Mouse (Mus musculus) splenic B cell, adult 2 months (primary cell): ENCODE measurements around the gene Phyh.

Experiments used
- DNase-seq: peaks from one replicate; pipeline ENCODE4 v3.0.0-alpha.2; 2011; ENCODE audit warnings: low read depth, low spot score
- H3K27me3 ChIP-seq: 2 replicates; pipeline ENCODE4 v1.6.1; 2012; ENCODE audit warnings: mild to moderate bottlenecking, low read length, moderate library complexity, mixed read lengths; ENCODE audit not compliant: control insufficient read depth, poor library complexity, insufficient read depth, severe bottlenecking
- H3K36me3 ChIP-seq: 2 replicates; pipeline ENCODE4 v1.6.1; 2012; ENCODE audit warnings: mild to moderate bottlenecking, low read length, moderate library complexity, mixed read lengths; ENCODE audit not compliant: control insufficient read depth, poor library complexity, insufficient read depth, severe bottlenecking

Phyh gene

DNA sequence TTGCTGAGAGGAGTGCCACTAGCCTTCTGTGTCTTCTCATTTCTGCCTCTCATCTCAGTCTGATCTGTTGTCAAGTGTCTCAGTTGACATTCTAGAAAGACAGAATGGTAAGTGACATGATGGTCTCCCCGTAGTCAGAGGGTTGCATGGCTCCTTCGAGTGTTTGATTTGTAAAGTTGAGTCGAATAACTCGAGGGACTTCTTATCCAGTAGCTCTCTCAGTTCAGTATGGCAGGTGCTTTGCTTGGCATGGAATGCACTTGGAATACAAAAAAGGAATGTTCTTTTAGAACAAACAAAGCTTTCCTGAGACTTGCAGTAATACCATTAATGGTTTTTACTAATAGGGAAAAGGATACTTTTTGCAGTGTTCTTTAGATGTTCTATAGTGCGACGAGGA, 11.7 kb upstream of the Phyh start:
- DNase-seq = no peak
- Histone ChIP-seq H3K27me3 (no peaks in the 10 kb centered on the region), H3K36me3 (0 out of 2 replicates have a peak, but pooled peaks cover 1% of the 10 kb centered on the region)

DNA sequence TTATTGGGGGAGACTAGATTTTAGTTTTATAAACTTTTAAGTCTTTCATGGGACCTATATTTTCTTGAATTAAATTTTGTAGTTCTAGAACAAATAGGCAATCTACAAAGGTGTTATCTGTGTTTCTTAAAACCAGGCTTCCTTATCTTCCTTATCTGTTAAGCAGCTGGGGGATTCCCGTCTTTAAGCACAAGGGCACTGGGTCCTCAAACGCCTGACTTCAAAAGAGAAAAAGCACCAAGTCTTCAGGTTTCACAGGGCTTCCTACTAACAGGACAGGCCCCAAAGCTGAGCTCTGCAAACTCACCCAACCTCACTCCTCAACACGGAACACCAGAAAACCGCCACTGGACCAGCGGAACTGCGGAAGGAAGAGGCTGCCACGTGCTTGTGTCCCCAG, 10.9 kb upstream of the Phyh start:
- no peak for DNase-seq
- H3K36me3 ChIP-seq = 0 out of 2 replicates have a peak, but pooled peaks cover 1% of the 10 kb centered on the region
- H3K27me3 ChIP-seq = no peaks in the 10 kb centered on the region

DNA sequence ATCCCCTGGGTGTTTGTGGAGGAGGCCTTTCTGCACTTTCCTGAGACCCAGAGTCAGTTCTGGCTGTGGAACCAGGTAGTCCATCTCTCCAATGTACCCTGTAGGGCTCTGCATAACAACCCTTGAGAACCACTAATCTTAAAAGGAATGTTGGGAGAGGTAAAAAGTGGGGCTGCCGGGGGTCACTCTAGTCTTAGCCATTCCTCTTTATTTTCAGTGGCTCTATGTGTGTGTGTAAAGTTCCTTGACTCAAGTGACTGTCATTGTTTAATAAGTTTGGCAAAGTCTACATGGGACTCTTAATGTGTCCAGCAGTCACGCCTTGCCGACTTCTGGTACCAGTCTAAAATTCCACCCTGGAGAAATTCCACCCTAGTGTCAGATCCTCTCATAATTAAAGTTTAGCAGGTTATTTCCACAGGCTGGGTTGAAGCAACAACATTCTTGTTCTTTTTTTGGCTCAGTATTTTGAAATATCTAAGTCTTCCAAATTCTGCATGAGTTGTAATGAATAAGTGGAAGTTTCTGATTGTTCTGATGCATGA, 10.0 kb upstream of the Phyh start:
- no peaks in the 10 kb centered on the region for H3K27me3 ChIP-seq
- DNase-seq = no peak
- 0 out of 2 replicates have a peak, but pooled peaks cover 1% of the 10 kb centered on the region for H3K36me3 ChIP-seq

DNA sequence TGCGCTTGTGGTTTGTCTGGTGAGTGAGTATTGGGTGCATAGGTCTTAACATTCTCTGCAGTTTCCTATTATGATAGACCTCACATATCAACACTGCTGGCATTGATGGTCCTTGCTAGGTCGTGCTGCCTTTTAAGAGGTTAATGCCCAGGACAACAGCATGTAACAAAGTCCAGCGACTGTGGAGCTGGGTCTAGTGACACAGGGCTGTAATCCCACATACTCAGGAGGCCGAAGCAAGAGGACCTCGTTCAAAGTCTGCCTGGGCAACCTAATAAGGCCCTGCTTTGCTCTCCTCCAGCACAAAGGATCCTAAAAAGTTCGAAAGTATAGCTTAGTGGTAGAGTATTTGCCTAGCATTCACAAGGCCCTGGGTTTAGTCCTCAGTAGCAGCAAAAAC, 8.9 kb upstream of the Phyh start:
- 0 out of 2 replicates have a peak, but pooled peaks cover 1% of the 10 kb centered on the region for H3K36me3 ChIP-seq
- DNase-seq = no peak
- H3K27me3 ChIP-seq = no peaks in the 10 kb centered on the region

DNA sequence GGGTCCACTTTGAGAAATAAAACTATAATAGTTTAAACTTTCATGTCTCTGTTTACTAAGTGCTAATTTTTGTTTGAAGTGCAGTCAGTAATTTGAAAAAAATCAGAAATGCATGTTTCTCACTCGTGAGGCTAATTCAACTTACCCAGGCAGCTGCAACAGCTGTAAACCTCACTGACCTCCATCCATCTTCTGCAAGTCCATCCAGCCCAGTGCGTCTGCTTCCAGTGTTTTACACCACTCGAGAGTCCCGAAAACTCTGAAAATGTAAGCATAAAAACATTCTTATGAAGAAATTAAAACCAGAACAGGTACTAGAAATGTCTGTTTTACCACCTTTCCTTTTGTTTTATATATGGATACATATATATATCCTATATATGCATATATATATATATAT, 8.3 kb upstream of the Phyh start:
- no peak for DNase-seq
- Histone ChIP-seq H3K27me3 (no peaks in the 10 kb centered on the region), H3K36me3 (0 out of 2 replicates have a peak, but pooled peaks cover 1% of the 10 kb centered on the region)

DNA sequence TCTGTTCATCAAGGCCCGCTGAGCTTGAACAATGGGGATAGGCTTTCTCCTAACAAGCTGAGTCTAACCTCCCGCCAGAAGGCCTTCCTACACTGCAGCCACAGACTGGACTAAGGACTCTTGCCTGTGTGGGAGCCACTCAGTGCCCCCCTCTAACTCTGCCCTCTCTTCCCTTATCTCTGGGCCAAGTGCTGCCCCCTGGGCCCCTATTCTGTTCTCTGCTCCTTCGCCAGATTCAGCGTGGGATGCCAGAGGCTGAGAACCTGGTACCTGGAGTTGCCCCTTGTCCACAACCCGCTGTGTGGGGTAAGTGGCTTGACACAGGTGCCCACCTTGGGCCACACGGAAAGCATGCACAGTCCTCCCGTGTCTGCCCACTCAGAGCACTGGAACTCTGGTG, 4.9 kb upstream of the Phyh start:
- no peak for DNase-seq

DNA sequence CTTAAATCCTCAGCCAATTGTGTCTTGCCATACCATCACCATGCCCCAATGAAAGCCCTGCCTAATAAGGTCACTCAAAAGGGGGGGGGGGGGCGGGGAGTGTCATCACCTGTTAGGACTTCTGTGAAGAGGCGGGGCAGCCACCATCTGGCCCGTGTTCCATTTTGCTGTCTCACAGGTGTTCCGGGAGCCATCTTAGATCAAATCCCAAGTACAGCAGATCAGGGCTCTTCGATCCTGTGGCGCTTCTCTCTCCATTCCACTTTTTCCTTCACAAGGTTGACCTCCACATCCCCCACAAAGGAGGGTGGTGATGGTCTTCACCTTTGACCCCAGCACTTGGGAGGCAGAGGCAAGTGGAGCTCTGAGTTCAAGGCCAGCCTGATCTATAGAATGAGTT, 2.8 kb upstream of the Phyh start:
- H3K36me3 ChIP-seq = no peaks in the 10 kb centered on the region
- no peaks in the 10 kb centered on the region for H3K27me3 ChIP-seq
- no peak for DNase-seq

More for the DNA sequence above, 4.9 kb upstream of the Phyh start:
- H3K36me3 ChIP-seq = no peaks in the 10 kb centered on the region
- no peaks in the 10 kb centered on the region for H3K27me3 ChIP-seq

DNA sequence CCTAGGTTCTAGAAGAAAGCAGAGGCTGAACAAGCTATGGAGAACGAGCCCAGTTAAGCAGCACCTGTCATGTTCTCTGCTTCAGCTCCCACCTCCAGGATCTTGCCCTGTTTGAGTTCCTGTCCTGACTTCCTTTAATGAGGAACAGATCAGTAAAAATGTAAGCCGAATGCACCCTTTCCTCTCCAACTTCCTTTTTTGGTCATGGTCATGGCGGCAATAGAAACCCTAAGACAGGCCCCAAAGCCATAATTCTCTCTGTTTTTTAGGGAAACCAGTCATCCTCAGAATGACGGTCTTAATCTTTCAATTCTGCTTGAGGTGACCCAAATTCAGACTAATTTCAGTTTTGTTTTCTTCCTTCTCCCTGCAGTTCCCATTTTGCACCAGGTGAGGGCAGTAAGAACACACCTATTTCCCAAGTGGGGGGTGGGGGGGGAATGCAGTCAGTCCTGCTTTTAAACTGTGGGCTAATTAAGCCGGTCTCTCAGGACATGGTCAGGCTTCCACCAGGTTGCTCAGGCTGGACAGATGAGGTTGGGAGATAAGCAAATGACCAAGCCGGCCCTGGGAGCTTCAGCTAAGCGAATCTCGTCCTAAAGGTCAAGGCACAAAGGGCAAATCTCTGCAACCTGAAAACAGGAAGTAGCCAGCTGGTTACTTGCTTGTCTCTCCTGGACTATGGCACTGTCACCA, 1.3 kb upstream of the Phyh start:
- H3K36me3 ChIP-seq = no peaks in the 10 kb centered on the region
- peak; percentile 84 for DNase-seq
- no peaks in the 10 kb centered on the region for H3K27me3 ChIP-seq

DNA sequence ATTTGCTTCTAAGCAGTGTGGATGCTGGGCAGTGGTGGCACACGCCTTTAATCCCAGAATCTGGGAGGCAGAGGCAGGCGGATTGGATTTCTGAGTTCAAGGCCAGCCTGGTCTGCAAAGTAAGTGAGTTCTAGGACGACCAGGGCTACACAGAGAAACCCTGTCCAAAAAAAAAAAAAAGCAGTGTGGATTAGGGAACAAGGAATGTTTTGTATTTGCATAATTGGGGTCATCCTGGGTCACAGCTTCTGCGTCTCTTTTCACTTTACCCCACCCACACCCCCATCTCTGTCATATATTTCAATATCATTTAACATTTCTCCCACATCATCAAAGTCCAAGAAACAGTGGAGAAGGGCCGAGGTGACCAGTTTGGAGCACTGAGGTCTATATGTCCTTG, 2.2 kb downstream of the Phyh start:
- Histone ChIP-seq H3K36me3 (0 out of 2 replicates have a peak, but pooled peaks cover 5% of the 10 kb centered on the region), H3K27me3 (no peaks in the 10 kb centered on the region)
- DNase-seq = no peak

DNA sequence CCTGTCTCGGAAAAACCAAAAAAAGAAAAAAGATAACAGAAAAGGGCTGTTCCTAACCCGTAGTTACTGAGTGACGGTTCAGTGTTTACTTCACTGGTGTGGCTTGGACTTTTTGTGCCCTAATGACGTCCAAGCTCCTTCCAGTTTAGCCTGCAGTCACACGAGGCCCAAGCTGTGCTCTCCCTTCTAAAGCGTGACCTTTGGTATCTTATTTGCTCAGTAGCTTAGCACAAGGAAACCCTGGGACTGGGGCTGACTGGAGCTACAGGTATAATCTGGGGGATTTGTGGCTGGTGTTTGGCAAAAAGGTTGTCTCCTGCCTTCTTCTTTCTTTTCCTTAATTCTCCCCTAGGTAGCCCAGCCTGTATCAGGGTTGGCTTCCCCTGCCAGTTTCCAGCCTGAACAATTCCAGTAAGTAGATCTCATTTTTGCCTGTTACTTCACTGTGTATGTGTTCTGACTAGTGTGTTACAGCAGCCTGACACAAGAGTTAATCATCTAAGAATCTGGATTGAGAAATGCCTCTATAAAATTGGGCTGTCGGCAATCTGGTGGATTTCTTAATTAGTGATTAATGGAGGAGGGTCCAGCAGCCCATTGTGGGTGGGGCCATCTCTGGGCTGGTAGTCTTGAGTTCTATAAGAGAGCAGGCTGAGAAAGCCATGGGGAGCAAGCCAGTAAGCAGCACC, 3.8 kb downstream of the Phyh start:
- DNase-seq = no peak
- H3K27me3 ChIP-seq = no peaks in the 10 kb centered on the region

DNA sequence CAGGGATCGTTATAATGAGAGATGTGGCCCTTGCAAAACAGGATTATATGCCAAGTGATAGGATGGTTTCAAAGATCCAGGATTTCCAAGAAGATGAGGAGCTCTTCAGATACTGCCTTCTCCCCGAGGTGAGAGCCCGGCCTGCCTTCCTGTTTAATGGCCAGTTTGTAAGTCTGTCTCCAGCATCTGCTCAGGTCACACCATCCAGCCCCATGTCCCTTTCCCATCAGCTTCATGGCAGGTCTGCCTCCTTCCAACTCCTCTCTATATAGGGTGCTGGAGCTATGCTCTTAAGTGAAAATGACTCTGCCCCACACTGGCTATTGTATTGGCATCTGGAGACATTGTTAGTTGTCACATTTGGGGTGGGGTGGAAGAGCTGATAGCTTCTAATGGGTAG, 8.6 kb downstream of the Phyh start:
- no peaks in the 10 kb centered on the region; the same call in 1 of the 2 replicates for H3K27me3 ChIP-seq
- no peak for DNase-seq
- peaks cover 13% of the 10 kb centered on the region for H3K36me3 ChIP-seq

More for the DNA sequence above, 3.8 kb downstream of the Phyh start:
- H3K36me3 ChIP-seq = peaks cover 9% of the 10 kb centered on the region

DNA sequence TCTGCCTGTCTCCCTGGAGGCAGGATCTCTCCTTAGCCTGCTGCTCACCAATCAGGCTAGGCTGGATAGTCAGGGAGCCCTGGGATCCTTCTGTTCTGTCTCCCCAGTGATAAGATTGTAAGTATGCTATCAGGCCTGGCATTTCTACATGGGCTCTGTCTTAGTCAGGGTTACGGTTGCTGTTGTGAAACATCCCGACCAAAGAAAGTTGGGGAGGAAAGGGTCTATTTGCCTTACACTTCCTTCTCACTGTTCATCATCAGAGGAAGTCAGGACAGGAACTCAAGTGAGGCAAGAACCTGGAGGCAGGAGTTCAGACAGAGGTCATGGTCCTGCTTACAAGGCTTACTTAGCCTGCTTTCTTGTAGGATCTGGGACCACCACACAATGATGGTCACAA, 10.4 kb downstream of the Phyh start:
- DNase-seq = no peak
- Histone ChIP-seq H3K27me3 (no peaks in the 10 kb centered on the region; the same call in 1 of the 2 replicates), H3K36me3 (peaks cover 12% of the 10 kb centered on the region)

DNA sequence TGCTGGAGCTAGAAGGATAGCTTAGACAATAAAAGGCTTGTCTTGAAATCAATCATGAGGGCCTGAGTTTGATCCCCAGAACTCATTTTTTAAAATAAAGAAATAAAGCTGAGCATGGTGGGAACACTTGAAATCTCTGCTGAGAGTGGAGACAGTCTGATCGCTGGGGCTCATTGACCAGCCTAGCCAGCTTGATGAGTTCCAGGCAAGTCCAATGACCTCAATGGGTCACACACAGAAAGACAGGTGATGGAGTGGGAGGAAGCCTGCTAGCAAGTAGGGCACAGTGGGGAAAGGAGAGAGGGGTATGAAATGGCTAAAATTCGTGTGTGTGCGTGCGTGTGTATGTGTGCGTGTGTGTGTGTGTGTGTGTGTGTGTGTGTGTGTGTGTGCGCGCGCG, 15.7 kb downstream of the Phyh start:
- peaks cover 12% of the 10 kb centered on the region for H3K36me3 ChIP-seq
- no peak for DNase-seq
- no peaks in the 10 kb centered on the region; the same call in 1 of the 2 replicates for H3K27me3 ChIP-seq

DNA sequence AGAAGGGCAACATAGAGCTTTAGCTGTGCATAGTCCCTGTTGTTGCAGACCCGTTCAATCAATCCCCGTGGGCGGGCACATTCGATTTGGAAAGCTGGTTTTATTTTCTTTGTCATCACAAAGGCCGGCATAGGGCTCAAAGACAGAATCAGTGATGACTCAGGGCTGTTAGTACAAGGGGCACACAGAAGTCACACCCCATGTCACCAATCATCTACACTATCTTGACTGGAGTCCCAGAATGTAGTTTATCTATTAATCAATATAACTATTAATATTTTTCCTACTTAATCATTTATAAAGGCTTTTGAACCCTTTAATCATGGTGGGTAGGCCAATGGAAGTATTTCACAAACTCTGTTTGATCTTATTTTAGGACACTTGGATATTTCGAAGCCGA, 19.1 kb downstream of the Phyh start:
- no peaks in the 10 kb centered on the region for H3K27me3 ChIP-seq
- DNase-seq = no peak
- peaks cover 11% of the 10 kb centered on the region for H3K36me3 ChIP-seq

DNA sequence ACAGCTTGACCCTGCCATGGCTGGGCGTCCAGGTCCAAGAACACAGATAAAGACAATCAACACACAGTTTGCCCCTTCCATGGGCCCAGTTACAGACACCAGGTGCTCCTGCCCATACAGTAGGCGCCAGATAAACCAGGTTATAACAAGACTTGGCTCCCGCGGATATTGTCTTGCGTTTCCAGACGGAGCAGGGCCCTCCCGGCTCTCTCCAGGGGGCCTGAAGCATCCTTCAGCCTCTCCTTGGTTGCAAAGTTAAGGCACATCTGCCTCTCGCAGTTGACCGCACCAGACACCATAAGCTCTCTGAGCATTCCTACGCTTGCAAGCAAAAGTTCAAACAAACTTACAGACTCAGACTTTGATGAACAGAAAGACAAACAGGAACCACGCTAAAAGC, 22.0 kb downstream of the Phyh start:
- no peaks in the 10 kb centered on the region for H3K27me3 ChIP-seq
- DNase-seq = no peak

More for the DNA sequence above, 22.0 kb downstream of the Phyh start:
- H3K36me3 ChIP-seq = peaks cover 11% of the 10 kb centered on the region
